Mouse (Mus musculus): ENCODE measurements around the gene Cpne9. TPM values are rescaled to one million over a fixed set of nuclear protein-coding genes. Genes with fewer than 3 reads are reported as not detected.
"Not testable (repeated sequence)": the region's sequence is repeated elsewhere in the genome, so short reads cannot be mapped to it uniquely, and the experiment has no call there.

The Cpne9 gene
- polyA plus RNA-seq, 1 experiment from 2014 or later: 0.31 TPM

GRCm38 (mm10) chr6:113331721-113332120 lies 49.6 kb downstream of the Cpne9 start:
- WGBS: 93% methylated on average over 11 of the region's 11 CpGs
- Histone ChIP-seq H3K4me1 (replicated peaks) (peaks cover 18% of the 10 kb centered on the region), H3K4me2 (no peak overlapping the region), H3K36me3 (peaks cover 63% of the 10 kb centered on the region), H3K9me3 (no peaks in the 10 kb centered on the region), H3K27me3 (no peaks in the 10 kb centered on the region), H3K4me3 (no peak overlapping the region), H3K27ac (replicated peaks) (no peak overlapping the region), H3K9ac (no peak overlapping the region)
- no peak for ATAC-seq (ENCODE audit: low read depth)

DNA sequence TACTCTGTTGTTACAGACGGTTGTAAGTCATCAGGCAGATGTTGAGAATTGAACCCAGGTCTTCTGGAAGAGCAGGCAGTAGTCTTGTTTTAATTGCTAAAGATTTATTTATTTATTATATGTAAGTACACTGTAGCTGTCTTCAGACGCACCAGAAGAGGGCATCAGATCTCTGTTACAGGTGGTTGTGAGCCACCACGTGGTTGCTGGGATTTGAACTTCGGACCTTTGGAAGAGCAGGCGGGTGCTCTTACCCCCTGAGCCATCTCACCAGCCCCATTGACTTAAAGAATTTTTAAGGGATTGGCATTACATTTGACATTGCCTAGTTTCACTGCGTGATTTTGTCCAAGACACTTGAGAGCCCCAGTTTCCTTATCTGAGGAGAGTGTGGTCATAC lies 50.6 kb downstream of the Cpne9 start:
- H3K27me3 ChIP-seq; ATAC-seq (ENCODE audit: low read depth); H3K4me2 ChIP-seq; H3K9me3 ChIP-seq; H3K4me3 ChIP-seq; H3K9ac ChIP-seq: not testable (repeated sequence)
- peaks cover 72% of the 10 kb centered on the region for H3K36me3 ChIP-seq
- H3K27ac ChIP-seq (replicated peaks): peak overlapping the region; percentile 75
- H3K4me1 ChIP-seq (replicated peaks): peaks cover 12% of the 10 kb centered on the region
- WGBS: 78% methylated on average over 6 of the region's 6 CpGs

DNA sequence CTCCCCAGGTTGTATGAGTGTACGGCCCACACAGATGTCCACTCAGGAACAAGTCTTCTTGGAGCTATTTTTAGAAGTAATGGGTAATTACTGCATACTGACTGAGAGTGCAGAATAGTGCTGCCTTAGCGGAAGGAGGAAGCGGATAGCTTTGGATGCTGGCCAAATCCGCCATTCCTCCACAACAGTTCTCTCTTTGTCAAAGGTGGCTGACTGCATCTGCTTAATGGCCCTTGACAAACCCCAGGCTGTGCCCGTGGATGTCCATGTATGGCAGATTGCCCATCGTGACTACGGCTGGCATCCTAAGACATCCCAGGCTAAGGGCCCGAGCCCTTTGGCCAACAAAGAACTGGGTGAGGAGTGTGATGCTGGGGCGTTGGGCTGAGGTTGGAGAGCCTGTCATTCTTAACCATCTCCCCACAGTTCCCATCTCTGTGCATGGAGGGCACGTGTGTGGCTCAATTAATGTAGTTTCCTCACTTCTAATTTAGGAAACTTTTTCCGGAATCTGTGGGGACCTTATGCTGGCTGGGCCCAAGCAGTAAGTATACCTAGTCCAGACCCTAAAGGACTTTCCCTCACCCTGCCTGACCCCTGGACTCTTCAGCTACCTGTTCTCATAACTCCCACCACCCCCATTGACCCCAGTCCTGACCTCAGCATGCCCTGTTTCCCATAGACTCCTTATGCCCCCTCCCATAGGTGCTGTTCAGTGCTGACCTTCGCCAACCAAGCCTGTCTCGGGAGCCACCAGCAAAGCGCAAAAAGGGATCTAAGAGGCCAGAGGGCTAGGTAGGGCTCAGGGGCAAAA lies 51.2 kb downstream of the Cpne9 start:
- ATAC-seq (ENCODE audit: low read depth): peak; percentile 73; the same call in 1 of the 2 replicates
- no peak overlapping the region; the same call in 1 of the 2 replicates for H3K4me2 ChIP-seq
- no peaks in the 10 kb centered on the region for H3K27me3 ChIP-seq
- H3K4me3 ChIP-seq: no peak overlapping the region
- H3K4me1 ChIP-seq (replicated peaks): peaks cover 12% of the 10 kb centered on the region
- H3K36me3 ChIP-seq: peaks cover 78% of the 10 kb centered on the region
- H3K9ac ChIP-seq: no peak overlapping the region
- no peaks in the 10 kb centered on the region for H3K9me3 ChIP-seq
- WGBS: 58% methylated on average over 14 of the region's 14 CpGs
- peak overlapping the region; percentile 75 for H3K27ac ChIP-seq (replicated peaks)

GRCm38 (mm10) chr6:113334216-113334615 lies 52.1 kb downstream of the Cpne9 start:
- no peak overlapping the region for H3K27ac ChIP-seq (replicated peaks)
- H3K36me3 ChIP-seq: peaks cover 82% of the 10 kb centered on the region
- no peak overlapping the region for H3K9ac ChIP-seq
- 64% methylated on average over 6 of the region's 6 CpGs for WGBS
- no peak overlapping the region for H3K4me3 ChIP-seq
- no peak overlapping the region for H3K4me2 ChIP-seq
- H3K9me3 ChIP-seq: no peaks in the 10 kb centered on the region
- no peak for ATAC-seq (ENCODE audit: low read depth)
- H3K27me3 ChIP-seq: no peaks in the 10 kb centered on the region
- peaks cover 12% of the 10 kb centered on the region for H3K4me1 ChIP-seq (replicated peaks)

DNA sequence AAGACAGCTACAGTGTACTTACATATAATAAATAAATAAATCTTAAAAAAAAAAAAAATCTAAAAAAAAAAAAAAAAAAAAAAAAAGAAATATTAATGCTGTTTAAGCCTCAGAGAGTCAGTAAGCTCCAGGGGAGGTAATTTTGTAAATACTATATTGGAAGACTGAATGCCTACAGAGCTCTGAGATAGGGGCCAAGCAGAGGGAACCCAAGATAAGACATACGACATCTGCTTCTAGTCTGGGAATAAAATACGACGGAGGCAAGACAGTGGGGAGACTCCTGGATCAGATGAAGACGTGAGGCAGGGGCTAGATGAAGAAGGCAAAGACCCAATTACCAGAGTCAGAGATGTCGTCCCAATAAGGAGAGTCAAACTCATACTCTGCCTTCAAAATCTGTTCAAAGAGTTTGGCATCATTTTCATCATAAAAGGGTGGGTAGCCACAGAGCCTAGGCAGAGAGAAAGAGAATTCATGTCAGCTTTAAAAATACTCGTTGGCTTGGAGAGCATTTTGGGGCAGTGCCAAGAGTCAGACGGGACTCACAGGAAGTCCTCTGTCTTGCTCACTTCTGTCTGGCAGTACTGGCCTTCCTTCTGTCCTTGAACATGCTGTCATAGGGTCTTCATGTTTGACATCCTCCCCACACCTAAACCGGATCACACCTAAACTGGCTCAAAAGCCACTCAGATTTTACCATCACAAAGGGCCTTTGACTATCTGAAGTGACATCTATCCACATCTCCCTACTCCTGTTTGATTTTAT lies 54.9 kb downstream of the Cpne9 start:
- Histone ChIP-seq H3K4me3 (no peak overlapping the region), H3K36me3 (peaks cover 76% of the 10 kb centered on the region), H3K27me3 (no peaks in the 10 kb centered on the region), H3K4me2 (no peak overlapping the region), H3K9ac (no peak overlapping the region), H3K27ac (replicated peaks) (no peak overlapping the region), H3K4me1 (replicated peaks) (peaks cover 20% of the 10 kb centered on the region), H3K9me3 (no peaks in the 10 kb centered on the region)
- ATAC-seq (ENCODE audit: low read depth): no peak
- 72% methylated on average over 8 of the region's 8 CpGs for WGBS

DNA sequence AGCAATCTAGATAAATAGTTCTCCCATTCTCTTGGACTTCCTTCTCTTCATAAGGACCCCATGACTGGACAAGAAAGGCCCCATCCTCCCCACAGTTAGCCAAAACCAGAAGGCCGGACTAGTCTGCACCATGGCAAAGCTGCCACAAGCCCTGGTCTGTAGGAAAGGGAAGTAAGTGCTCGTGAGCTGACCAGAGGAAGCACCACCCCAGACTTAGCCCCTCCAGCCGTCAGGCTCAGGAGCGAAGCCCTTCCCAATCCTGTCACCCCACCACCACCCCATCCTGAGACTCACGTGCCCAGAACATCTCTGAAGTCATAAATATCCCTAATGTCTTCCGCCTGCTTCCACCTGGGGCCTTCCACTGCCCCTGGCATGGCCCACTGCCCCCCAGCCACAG lies 59.5 kb downstream of the Cpne9 start:
- Histone ChIP-seq H3K4me2 (peak overlapping the region; percentile 30; the same call in 1 of the 2 replicates), H3K27ac (replicated peaks) (no peak overlapping the region), H3K4me3 (no peak overlapping the region), H3K9ac (no peak overlapping the region), H3K9me3 (no peaks in the 10 kb centered on the region), H3K36me3 (peaks cover 35% of the 10 kb centered on the region), H3K4me1 (replicated peaks) (peaks cover 32% of the 10 kb centered on the region), H3K27me3 (no peaks in the 10 kb centered on the region)
- ATAC-seq (ENCODE audit: low read depth): no peak
- WGBS: 83% methylated on average over 6 of the region's 6 CpGs

DNA sequence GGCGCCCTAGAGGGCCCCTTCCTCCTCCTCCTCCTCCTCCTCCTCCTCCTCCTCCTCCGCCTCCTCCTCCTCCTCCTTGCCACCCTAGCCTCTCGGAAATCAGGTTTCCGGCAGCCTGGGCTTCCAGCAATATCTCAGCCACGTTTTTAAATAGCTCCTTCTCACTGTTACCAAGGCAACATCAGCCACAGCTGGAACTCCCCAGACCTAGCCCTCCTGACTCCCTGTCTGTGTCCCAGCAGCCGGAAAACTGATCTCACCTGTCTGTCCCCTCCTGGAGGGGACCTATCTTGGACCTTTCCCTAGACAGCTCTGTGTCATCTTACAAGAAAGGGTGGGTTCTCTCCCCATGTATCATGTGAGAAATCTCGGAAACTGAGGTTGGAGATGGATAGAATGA lies 60.2 kb downstream of the Cpne9 start:
- Histone ChIP-seq H3K4me1 (replicated peaks) (peaks cover 32% of the 10 kb centered on the region), H3K9me3 (no peaks in the 10 kb centered on the region), H3K4me2 (peak overlapping the region; percentile 68), H3K27me3 (no peaks in the 10 kb centered on the region), H3K9ac (peak overlapping the region; percentile 78), H3K4me3 (peak overlapping the region; percentile 51), H3K27ac (replicated peaks) (no peak overlapping the region), H3K36me3 (peaks cover 31% of the 10 kb centered on the region)
- 43% methylated on average over 4 of the region's 7 CpGs for WGBS
- ATAC-seq (ENCODE audit: low read depth): no peak

- WGBS: 17% methylated on average over 32 of the region's 32 CpGs
Observed at GRCm38 (mm10) chr6:113343177-113344092, 61.3 kb downstream of the Cpne9 start, which contains the start of gene Camk1. Gene Camk1, minus strand, starts transcription at chr6:113343984.

GRCm38 (mm10) chr6:113344321-113344720 lies 62.2 kb downstream of the Cpne9 start:
- Histone ChIP-seq H3K9ac (peak overlapping the region; percentile 78; the same call in 1 of the 2 replicates), H3K4me2 (peak overlapping the region; percentile 68; the same call in 1 of the 2 replicates), H3K4me1 (replicated peaks) (peaks cover 32% of the 10 kb centered on the region), H3K9me3 (no peaks in the 10 kb centered on the region), H3K4me3 (peak overlapping the region; percentile 51; the same call in 1 of the 2 replicates), H3K27ac (replicated peaks) (no peak overlapping the region), H3K36me3 (peaks cover 12% of the 10 kb centered on the region; the same call in 1 of the 2 replicates), H3K27me3 (0 out of 2 replicates have a peak, but pooled peaks cover 3% of the 10 kb centered on the region)
- WGBS: 50% methylated on average over 2 of the region's 2 CpGs
- no peak; the same call in 1 of the 2 replicates for ATAC-seq (ENCODE audit: low read depth)

More at GRCm38 (mm10) chr6:113343177-113344092, 61.3 kb downstream of the Cpne9 start, which contains the start of gene Camk1:
- peak within 1 kb of the TSS; percentile 68 for H3K4me2 ChIP-seq
- 0 out of 2 replicates have a peak, but pooled peaks cover 3% of the 10 kb centered on the region for H3K27me3 ChIP-seq
- peak; percentile 80 for ATAC-seq (ENCODE audit: low read depth)
- H3K9me3 ChIP-seq: no peaks in the 10 kb centered on the region
- H3K27ac ChIP-seq (replicated peaks): 0 out of 2 replicates have a peak within 1 kb of the TSS, but pooled peaks have one; percentile 38
- H3K4me3 ChIP-seq: peak within 1 kb of the TSS; percentile 51
- H3K36me3 ChIP-seq: peaks cover 20% of the 10 kb centered on the region; the same call in 1 of the 2 replicates
- H3K4me1 ChIP-seq (replicated peaks): peaks cover 32% of the 10 kb centered on the region
- H3K9ac ChIP-seq: peak within 1 kb of the TSS; percentile 78

DNA sequence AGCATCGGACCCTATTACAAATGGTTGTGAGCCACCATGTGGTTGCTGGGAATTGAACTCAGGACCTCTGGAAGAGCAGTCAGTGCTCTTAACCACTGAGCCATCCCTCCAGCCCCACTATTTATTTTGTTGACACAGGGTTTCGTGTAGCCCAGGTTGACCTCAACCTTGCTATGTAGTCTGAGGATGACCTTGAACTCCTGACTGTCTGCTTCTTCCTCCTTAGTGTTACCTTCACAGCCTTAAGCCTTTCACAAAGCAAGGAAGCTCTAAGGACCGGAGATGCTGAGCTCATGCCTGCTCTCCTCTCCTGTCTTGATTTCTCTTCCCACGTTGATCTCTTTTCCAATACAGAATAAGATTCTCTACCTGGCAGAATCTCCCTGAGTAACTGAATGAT lies 64.8 kb downstream of the Cpne9 start:
- WGBS: 81% methylated on average over 4 of the region's 4 CpGs
- ATAC-seq (ENCODE audit: low read depth): no peak
- H3K36me3 ChIP-seq: no peaks in the 10 kb centered on the region
- no peak overlapping the region for H3K4me2 ChIP-seq
- H3K27ac ChIP-seq (replicated peaks): no peak overlapping the region
- H3K4me1 ChIP-seq (replicated peaks): peaks cover 25% of the 10 kb centered on the region
- H3K27me3 ChIP-seq: 0 out of 2 replicates have a peak, but pooled peaks cover 3% of the 10 kb centered on the region
- H3K9ac ChIP-seq: no peak overlapping the region
- no peaks in the 10 kb centered on the region for H3K9me3 ChIP-seq
- H3K4me3 ChIP-seq: no peak overlapping the region

- Histone ChIP-seq H3K27ac (replicated peaks) (no peak overlapping the region), H3K36me3 (no peaks in the 10 kb centered on the region), H3K4me2 (no peak overlapping the region), H3K27me3 (0 out of 2 replicates have a peak, but pooled peaks cover 3% of the 10 kb centered on the region), H3K4me1 (replicated peaks) (no peaks in the 10 kb centered on the region), H3K9ac (no peak overlapping the region), H3K9me3 (no peaks in the 10 kb centered on the region), H3K4me3 (no peak overlapping the region)
- no peak for ATAC-seq (ENCODE audit: low read depth)
Observed at GRCm38 (mm10) chr6:113350538-113350937, 68.4 kb downstream of the Cpne9 start.

Data from neural tube, embryonic 13.5 days (tissue).